Mouse (Mus musculus) lung, embryonic 14.5 days (tissue): ENCODE data around the gene Ubap1l. TPM values are rescaled to one million over a fixed set of nuclear protein-coding genes. Genes with fewer than 3 reads are reported as not detected.

Experiments used
- ATAC-seq: fragments of 200-750 bp; cut with Nextera tagmentation; 2 replicates; pipeline ENCODE4 v1.8.0; 2017; ENCODE audit warnings: mild to moderate bottlenecking, moderate TSS enrichment, moderate library complexity; ENCODE audit not compliant: insufficient read depth
- DNase-seq: peaks from one replicate; pipeline ENCODE4 v3.0.0-alpha.2; 2015
- H3K27ac ChIP-seq: fragments of 300-500 bp; sonication (generic); 2 replicates; pipeline ENCODE4 v1.5.1; 2014; ENCODE audit warnings: low read depth, mild to moderate bottlenecking, moderate library complexity
- H3K27me3 ChIP-seq: fragments of 300-500 bp; sonication (generic); 2 replicates; pipeline ENCODE4 v1.6.1; 2014; ENCODE audit warnings: low read length, control low read depth; ENCODE audit not compliant: insufficient read depth
- H3K36me3 ChIP-seq: fragments of 300-500 bp; sonication (generic); 2 replicates; pipeline ENCODE4 v1.6.1; 2014; ENCODE audit warnings: control low read depth; ENCODE audit not compliant: insufficient read depth
- H3K4me1 ChIP-seq: fragments of 300-500 bp; sonication (generic); 2 replicates; pipeline ENCODE4 v1.6.1; 2014; ENCODE audit warnings: antibody characterized with exemption, control low read depth; ENCODE audit not compliant: insufficient read depth
- H3K4me2 ChIP-seq: fragments of 300-500 bp; sonication (generic); 2 replicates; pipeline ENCODE4 v1.6.1; 2014; ENCODE audit warnings: mild to moderate bottlenecking
- H3K4me3 ChIP-seq: fragments of 300-500 bp; sonication (generic); 2 replicates; pipeline ENCODE4 v1.5.1; 2014; ENCODE audit warnings: low read depth, low read length
- H3K9ac ChIP-seq: fragments of 300-500 bp; sonication (generic); 2 replicates; pipeline ENCODE4 v1.6.1; 2014
- H3K9me3 ChIP-seq: fragments of 300-500 bp; sonication (generic); 2 replicates; pipeline ENCODE4 v1.6.1; 2016; ENCODE audit warnings: low read depth, low read length, control low read depth
- CTCF ChIP-seq: IDR thresholded peaks from 2 replicates; pipeline ENCODE4 v1.5.1; 2016; ENCODE audit warnings: antibody characterized with exemption, low read depth
- WGBS: fragments of 180-500 bp; shearing (Covaris S2); extraction: QIAGEN DNeasy Blood & Tissue Kit; methylation state at CpG from one replicate; pipeline ENCODE4 v1.1.7; 2014; 5-methylcytosine and 5-hydroxymethylcytosine counted together
- polyA plus RNA-seq: library from polyadenylated mRNA; unstranded; fragments of >200 nt; fragmentation: Nextera tagmentation; extraction: Ambion mirVana; gene quantifications from 2 replicates; pipeline ENCODE4 v1.2.1, GENCODE M21; 2014

Gene Ubap1l
- polyA plus RNA-seq, 1 experiment from 2014 or later = 0.24 TPM

- H3K9me3 ChIP-seq = no peaks in the 10 kb centered on the region
- H3K9ac ChIP-seq = no peak overlapping the region
- H3K4me3 ChIP-seq = no peak overlapping the region
- peak; percentile 98 for DNase-seq
- peak; percentile 94 for ATAC-seq
- peak; percentile 66 for TF ChIP-seq CTCF
- no peaks in the 10 kb centered on the region for H3K36me3 ChIP-seq
- peaks cover 38% of the 10 kb centered on the region for H3K4me1 ChIP-seq
- H3K4me2 ChIP-seq = 0 out of 2 replicates have a peak overlapping the region, but pooled peaks have one; percentile 21
- peaks cover 15% of the 10 kb centered on the region for H3K27me3 ChIP-seq
- WGBS = 11% methylated on average over 8 of the region's 8 CpGs
- peak overlapping the region; percentile 81 for H3K27ac ChIP-seq
These were observed 25.7 kb downstream of the Ubap1l start for GRCm38 (mm10) chr9:65386373-65387140.

- peak overlapping the region; percentile 72 for H3K4me2 ChIP-seq
- no peaks in the 10 kb centered on the region for H3K9me3 ChIP-seq
- H3K27ac ChIP-seq = 0 out of 2 replicates have a peak overlapping the region, but pooled peaks have one; percentile 6
- no peaks in the 10 kb centered on the region for H3K36me3 ChIP-seq
- 15% methylated on average over 96 of the region's 96 CpGs for WGBS
- no peak for ATAC-seq
- TF ChIP-seq CTCF = peak; percentile 21; the same call in 1 of the 2 replicates
- H3K4me3 ChIP-seq = peak overlapping the region; percentile 42
- peak; percentile 71 for DNase-seq
- peaks cover 12% of the 10 kb centered on the region for H3K4me1 ChIP-seq
- peaks cover 24% of the 10 kb centered on the region for H3K27me3 ChIP-seq
- peak overlapping the region; percentile 45 for H3K9ac ChIP-seq
These were observed 30.1 kb downstream of the Ubap1l start for GRCm38 (mm10) chr9:65390752-65391612.

GRCm38 (mm10) chr9:65391613-65391964 lies 30.7 kb downstream of the Ubap1l start, which contains the start of gene Kbtbd13:
Gene Kbtbd13, minus strand, starts transcription at chr9:65391652.
- H3K27me3 ChIP-seq = peaks cover 24% of the 10 kb centered on the region
- 31% methylated on average over 8 of the region's 8 CpGs for WGBS
- H3K27ac ChIP-seq = 0 out of 2 replicates have a peak within 1 kb of the TSS, but pooled peaks have one; percentile 6
- peaks cover 11% of the 10 kb centered on the region; the same call in 1 of the 2 replicates for H3K4me1 ChIP-seq
- H3K4me2 ChIP-seq = peak within 1 kb of the TSS; percentile 72
- ATAC-seq (no peak), DNase-seq (no peak)
- peak within 1 kb of the TSS; percentile 42 for H3K4me3 ChIP-seq
- no peaks in the 10 kb centered on the region for H3K36me3 ChIP-seq
- no peak for TF ChIP-seq CTCF
- H3K9ac ChIP-seq = peak within 1 kb of the TSS; percentile 45
- no peaks in the 10 kb centered on the region for H3K9me3 ChIP-seq

GRCm38 (mm10) chr9:65392638-65393364 lies 32.0 kb downstream of the Ubap1l start:
- ATAC-seq = no peak
- H3K4me1 ChIP-seq = peaks cover 12% of the 10 kb centered on the region; the same call in 1 of the 2 replicates
- DNase-seq = peak; percentile 88
- H3K27ac ChIP-seq = no peak overlapping the region
- H3K4me3 ChIP-seq = no peak overlapping the region
- H3K9me3 ChIP-seq = no peaks in the 10 kb centered on the region
- 25% methylated on average over 6 of the region's 6 CpGs for WGBS
- no peak overlapping the region for H3K9ac ChIP-seq
- H3K27me3 ChIP-seq = peaks cover 24% of the 10 kb centered on the region
- peak; percentile 90 for TF ChIP-seq CTCF
- no peaks in the 10 kb centered on the region for H3K36me3 ChIP-seq
- no peak overlapping the region for H3K4me2 ChIP-seq

GRCm38 (mm10) chr9:65393606-65394005 lies 32.8 kb downstream of the Ubap1l start:
- DNase-seq (no peak), ATAC-seq (no peak)
- WGBS = 37% methylated on average over 2 of the region's 2 CpGs
- Histone ChIP-seq H3K4me3 (no peak overlapping the region), H3K4me1 (peaks cover 16% of the 10 kb centered on the region; the same call in 1 of the 2 replicates), H3K4me2 (no peak overlapping the region), H3K9ac (no peak overlapping the region), H3K27ac (no peak overlapping the region), H3K9me3 (no peaks in the 10 kb centered on the region), H3K27me3 (peaks cover 24% of the 10 kb centered on the region), H3K36me3 (no peaks in the 10 kb centered on the region)
- no peak for TF ChIP-seq CTCF

GRCm38 (mm10) chr9:65394360-65394759 lies 33.5 kb downstream of the Ubap1l start:
- 49% methylated on average over 2 of the region's 2 CpGs for WGBS

More at GRCm38 (mm10) chr9:65394360-65394759, 33.5 kb downstream of the Ubap1l start:
- Histone ChIP-seq H3K4me1 (peaks cover 16% of the 10 kb centered on the region; the same call in 1 of the 2 replicates), H3K9ac (no peak overlapping the region), H3K27ac (0 out of 2 replicates have a peak overlapping the region, but pooled peaks have one; percentile 16), H3K27me3 (peaks cover 24% of the 10 kb centered on the region), H3K9me3 (no peaks in the 10 kb centered on the region), H3K36me3 (no peaks in the 10 kb centered on the region), H3K4me2 (no peak overlapping the region), H3K4me3 (no peak overlapping the region)
- no peak for TF ChIP-seq CTCF
- DNase-seq (no peak), ATAC-seq (no peak)
